Mouse (Mus musculus) cerebellum, adult 18-20 months (tissue): ENCODE data around the gene Ifnar1.
A peak's percentile ranks its signal among the peaks of the same experiment; 100 is the strongest.
"Not testable (repeated sequence)": the region's sequence is repeated elsewhere in the genome, so short reads cannot be mapped to it uniquely, and the experiment has no call there.

Experiments used
- DNase-seq, 2 experiments: peaks; one replicate each; pipeline ENCODE4 v3.0.0; 2021

The Ifnar1 gene

GRCm38 (mm10) chr16:91506396-91506795, 21.4 kb downstream of the Ifnar1 start:
- DNase-seq, result peak; percentile 38

- DNase-seq, result peak; percentile 81 to 86
Measured at GRCm38 (mm10) chr16:91512161-91512787, 27.2 kb downstream of the Ifnar1 start.

- no peak for DNase-seq
Measured at GRCm38 (mm10) chr16:91513099-91513498, 28.1 kb downstream of the Ifnar1 start.

- DNase-seq, result no peak
Measured at GRCm38 (mm10) chr16:91517020-91517419, 32.0 kb downstream of the Ifnar1 start.

GRCm38 (mm10) chr16:91522040-91522439, 37.0 kb downstream of the Ifnar1 start:
- DNase-seq, result no peak

- no peak for DNase-seq
Measured at GRCm38 (mm10) chr16:91522479-91523309, 37.7 kb downstream of the Ifnar1 start.

- no peak for DNase-seq
Measured at GRCm38 (mm10) chr16:91524206-91524605, 39.2 kb downstream of the Ifnar1 start.

- DNase-seq, result no peak
Measured at GRCm38 (mm10) chr16:91526274-91526673, 41.2 kb downstream of the Ifnar1 start.

- no peak for DNase-seq
Measured at GRCm38 (mm10) chr16:91527051-91527450, 42.0 kb downstream of the Ifnar1 start.

- no peak for DNase-seq
Measured at GRCm38 (mm10) chr16:91527500-91527899, 42.5 kb downstream of the Ifnar1 start.

- DNase-seq, result no peak
Measured at GRCm38 (mm10) chr16:91528578-91528977, 43.5 kb downstream of the Ifnar1 start.

GRCm38 (mm10) chr16:91530830-91531229, 45.8 kb downstream of the Ifnar1 start:
- DNase-seq, result not testable (repeated sequence)

- no peak for DNase-seq
Measured at GRCm38 (mm10) chr16:91531856-91532255, 46.8 kb downstream of the Ifnar1 start.

- DNase-seq, result no peak
Measured at GRCm38 (mm10) chr16:91532429-91532828, 47.4 kb downstream of the Ifnar1 start.

- DNase-seq, result no peak
Measured at GRCm38 (mm10) chr16:91533097-91534001, 48.3 kb downstream of the Ifnar1 start.

- DNase-seq, result peak; percentile 46 to 64
Measured at GRCm38 (mm10) chr16:91534477-91534876, 49.4 kb downstream of the Ifnar1 start.

- no peak for DNase-seq
Measured at GRCm38 (mm10) chr16:91534888-91535287, 49.9 kb downstream of the Ifnar1 start.

- DNase-seq, result no peak
Measured at GRCm38 (mm10) chr16:91536372-91536771, 51.3 kb downstream of the Ifnar1 start.

- DNase-seq, result no peak
Measured at GRCm38 (mm10) chr16:91537065-91537464, 52.0 kb downstream of the Ifnar1 start.

- DNase-seq, result no peak
Measured at GRCm38 (mm10) chr16:91538051-91538450, 53.0 kb downstream of the Ifnar1 start.

- DNase-seq, result no peak
Measured at GRCm38 (mm10) chr16:91538513-91538912, 53.5 kb downstream of the Ifnar1 start.

- DNase-seq, result no peak
Measured at GRCm38 (mm10) chr16:91541573-91542081, 56.6 kb downstream of the Ifnar1 start.

GRCm38 (mm10) chr16:91543619-91544018, 58.6 kb downstream of the Ifnar1 start:
- DNase-seq, result no peak
